Mouse (Mus musculus) embryonic facial prominence, embryonic 15.5 days (tissue): ENCODE results near the gene Gle1. TPM values are rescaled to one million over a fixed set of nuclear protein-coding genes. Genes with fewer than 3 reads are reported as not detected.
A peak's percentile ranks its signal among the peaks of the same experiment; 100 is the strongest.

Source experiments
- ATAC-seq: fragments of 200-750 bp; cut with Nextera tagmentation; 2 replicates; pipeline ENCODE4 v1.8.0; 2017; ENCODE audit warnings: low read depth, moderate TSS enrichment; ENCODE audit not compliant: insufficient number of reproducible peaks, low FRiP score, low TSS enrichment
- H3K27ac ChIP-seq: fragments of 300-500 bp; sonication (generic); replicated peaks from 2 replicates; pipeline ENCODE4 v1.5.1; 2015; ENCODE audit warnings: mild to moderate bottlenecking, inconsistent platforms
- H3K27me3 ChIP-seq: fragments of 300-500 bp; sonication (generic); 2 replicates; pipeline ENCODE4 v1.6.1; 2015; ENCODE audit warnings: inconsistent platforms
- H3K36me3 ChIP-seq: fragments of 300-500 bp; sonication (generic); 2 replicates; pipeline ENCODE4 v1.6.1; 2015; ENCODE audit warnings: mild to moderate bottlenecking, inconsistent platforms
- H3K4me1 ChIP-seq: fragments of 300-500 bp; sonication (generic); 2 replicates; pipeline ENCODE4 v1.6.1; 2015; ENCODE audit warnings: inconsistent platforms
- H3K4me2 ChIP-seq: fragments of 300-500 bp; sonication (generic); replicated peaks from 2 replicates; pipeline ENCODE4 v1.6.1; 2015; ENCODE audit warnings: mild to moderate bottlenecking, inconsistent platforms
- H3K4me3 ChIP-seq: fragments of 300-500 bp; sonication (generic); replicated peaks from 2 replicates; pipeline ENCODE4 v1.5.1; 2015; ENCODE audit warnings: mild to moderate bottlenecking, inconsistent platforms
- H3K9ac ChIP-seq: fragments of 300-500 bp; sonication (generic); 2 replicates; pipeline ENCODE4 v1.6.1; 2015; ENCODE audit warnings: inconsistent platforms
- H3K9me3 ChIP-seq: fragments of 300-500 bp; sonication (generic); replicated peaks from 2 replicates; pipeline ENCODE4 v1.6.1; 2016; ENCODE audit warnings: inconsistent platforms
- WGBS: fragments of 180-500 bp; shearing (Covaris S2); methylation state at CpG from one replicate; pipeline ENCODE4 v1.1.7; 2015; 5-methylcytosine and 5-hydroxymethylcytosine counted together
- polyA plus RNA-seq: library from polyadenylated mRNA; unstranded; fragments of >200 nt; fragmentation: Nextera tagmentation; extraction: Ambion mirVana; gene quantifications from 2 replicates; pipeline ENCODE4 v1.2.1, GENCODE M21; 2015

Gene Gle1
- polyA plus RNA-seq, 1 experiment from 2014 or later: 63.5 TPM

DNA sequence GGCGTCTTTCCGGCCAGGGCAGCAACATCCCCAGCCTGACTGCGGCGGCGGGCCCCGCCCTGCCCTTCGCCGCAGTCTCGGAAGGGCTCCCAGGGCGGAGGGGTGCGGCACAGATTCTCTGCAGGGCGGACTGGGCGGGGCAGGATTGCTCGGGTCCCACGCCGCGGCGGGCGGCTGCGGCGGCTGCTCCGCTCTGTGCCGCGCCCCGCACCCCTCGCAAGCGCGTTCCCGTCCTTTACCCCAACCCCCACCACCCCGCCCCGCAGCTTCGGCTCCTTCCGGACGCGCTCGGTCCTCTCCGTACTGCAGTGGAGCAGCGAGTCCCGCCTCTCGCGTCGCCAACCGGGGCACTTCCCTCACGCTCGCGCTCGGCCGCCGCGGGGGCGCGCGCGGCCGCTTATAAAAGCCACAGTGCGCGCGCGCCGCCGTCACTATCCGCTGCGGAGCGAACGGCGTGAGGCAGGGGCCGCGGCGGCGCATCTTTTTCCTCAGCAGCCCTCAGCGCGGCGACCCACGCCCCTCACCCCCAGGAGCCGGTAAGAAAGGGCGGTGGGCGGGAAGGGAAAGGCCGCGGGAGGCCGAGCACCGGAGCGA is 30.1 kb downstream of the Gle1 start, which contains the start of gene Sptan1:
Gene Sptan1 (plus strand): TSS at position 311 of the 594 bp plus-strand sequence.
- peak; percentile 100 for ATAC-seq
- whole genome bisulfite sequencing: under 1% methylated on average over 81 of the region's 82 CpGs
- H3K9me3 ChIP-seq: no peaks in the 10 kb centered on the region
- peak within 1 kb of the TSS; percentile 80 for H3K4me3 ChIP-seq
- peak within 1 kb of the TSS; percentile 65 for H3K4me2 ChIP-seq
- H3K9ac ChIP-seq: peak within 1 kb of the TSS; percentile 79
- peaks cover under 1% of the 10 kb centered on the region; the same call in 1 of the 2 replicates for H3K36me3 ChIP-seq
- H3K27me3 ChIP-seq: no peaks in the 10 kb centered on the region
- H3K4me1 ChIP-seq: peaks cover 43% of the 10 kb centered on the region
- peak within 1 kb of the TSS; percentile 92 for H3K27ac ChIP-seq

GRCm38 (mm10) chr2:29965906-29966305 is 30.7 kb downstream of the Gle1 start:
- Histone ChIP-seq H3K9ac (peak overlapping the region; percentile 79), H3K4me1 (peaks cover 43% of the 10 kb centered on the region), H3K27ac (peak overlapping the region; percentile 92), H3K9me3 (no peaks in the 10 kb centered on the region), H3K27me3 (no peaks in the 10 kb centered on the region), H3K36me3 (no peaks in the 10 kb centered on the region), H3K4me2 (peak overlapping the region; percentile 65), H3K4me3 (peak overlapping the region; percentile 80)
- WGBS: under 1% methylated on average over 41 of the region's 41 CpGs
- peak; percentile 29 for ATAC-seq

DNA sequence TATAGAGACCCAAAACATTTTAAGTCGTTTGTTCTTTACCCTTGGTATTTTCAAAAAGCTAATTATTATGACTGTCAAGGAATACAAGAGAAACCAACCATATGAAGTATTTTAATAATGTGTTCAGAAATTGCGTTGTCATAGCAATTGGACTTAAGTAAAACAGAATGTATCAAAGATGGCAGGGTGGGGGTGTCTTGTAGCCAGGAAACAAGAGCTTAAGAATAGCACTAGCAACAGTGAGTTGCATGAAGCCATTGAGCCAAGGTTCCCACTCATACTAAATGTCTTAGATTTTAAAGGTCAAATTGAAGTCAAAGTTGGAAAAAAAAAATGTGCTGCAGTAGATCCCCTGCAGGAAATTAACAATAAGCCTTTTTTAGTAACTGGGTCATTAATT is 31.6 kb downstream of the Gle1 start:
- Histone ChIP-seq H3K9me3 (no peaks in the 10 kb centered on the region), H3K4me3 (peak overlapping the region; percentile 80), H3K27me3 (no peaks in the 10 kb centered on the region), H3K36me3 (no peaks in the 10 kb centered on the region), H3K4me2 (peak overlapping the region; percentile 65), H3K27ac (no peak overlapping the region), H3K9ac (no peak overlapping the region), H3K4me1 (peaks cover 43% of the 10 kb centered on the region)
- ATAC-seq: no peak
- 48% methylated on average over 2 of the region's 2 CpGs for WGBS

DNA sequence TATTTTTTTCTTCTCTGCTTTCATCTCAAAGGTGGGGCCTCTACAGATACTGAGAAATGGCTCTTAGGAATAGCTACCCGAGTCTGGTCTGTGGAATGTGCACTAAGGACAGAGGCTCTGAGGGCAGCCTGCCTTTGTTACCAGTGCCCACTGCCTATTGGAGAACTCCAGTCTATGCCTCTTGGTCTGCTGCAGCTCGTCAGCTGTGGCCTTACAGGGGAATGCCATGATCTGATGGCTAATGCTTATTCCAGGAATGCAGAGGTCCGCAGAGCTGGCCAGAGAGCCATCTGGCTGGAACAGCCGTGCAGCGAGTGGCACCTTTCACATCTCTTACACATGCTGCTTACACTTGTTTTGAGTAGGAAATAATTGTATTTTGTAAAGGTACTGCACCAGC is 32.5 kb downstream of the Gle1 start:
- Histone ChIP-seq H3K9me3 (no peaks in the 10 kb centered on the region), H3K4me1 (peaks cover 48% of the 10 kb centered on the region), H3K27ac (no peak overlapping the region), H3K4me3 (peak overlapping the region; percentile 80; the same call in 1 of the 2 replicates), H3K27me3 (no peaks in the 10 kb centered on the region), H3K4me2 (peak overlapping the region; percentile 65), H3K36me3 (no peaks in the 10 kb centered on the region), H3K9ac (no peak overlapping the region)
- 56% methylated on average over 5 of the region's 5 CpGs for WGBS
- ATAC-seq: no peak

DNA sequence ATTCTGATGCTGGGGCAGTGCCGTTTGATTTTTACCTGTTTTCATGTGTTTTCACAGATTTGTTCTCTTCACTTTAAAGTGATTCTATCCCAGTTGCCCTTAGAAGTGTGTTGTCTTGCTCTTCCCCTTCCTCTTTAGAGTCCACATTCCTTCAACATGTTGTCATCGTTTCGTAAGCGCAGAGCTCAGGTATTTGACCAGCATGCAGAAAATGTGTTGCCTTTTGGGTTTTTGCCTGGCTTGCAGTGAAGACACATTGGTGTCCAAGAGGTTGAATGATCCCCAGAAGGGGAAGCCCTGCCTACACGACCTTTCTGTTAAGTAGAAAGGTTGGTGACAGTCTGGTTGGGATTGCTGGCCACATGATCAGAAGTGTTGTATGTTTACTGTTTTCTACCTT is 33.4 kb downstream of the Gle1 start:
- no peaks in the 10 kb centered on the region for H3K36me3 ChIP-seq
- no peak overlapping the region for H3K27ac ChIP-seq
- H3K9ac ChIP-seq: no peak overlapping the region
- H3K9me3 ChIP-seq: no peaks in the 10 kb centered on the region
- no peak for ATAC-seq
- no peaks in the 10 kb centered on the region for H3K27me3 ChIP-seq
- 61% methylated on average over 5 of the region's 5 CpGs for WGBS
- no peak overlapping the region for H3K4me2 ChIP-seq
- peaks cover 43% of the 10 kb centered on the region for H3K4me1 ChIP-seq
- H3K4me3 ChIP-seq: no peak overlapping the region

DNA sequence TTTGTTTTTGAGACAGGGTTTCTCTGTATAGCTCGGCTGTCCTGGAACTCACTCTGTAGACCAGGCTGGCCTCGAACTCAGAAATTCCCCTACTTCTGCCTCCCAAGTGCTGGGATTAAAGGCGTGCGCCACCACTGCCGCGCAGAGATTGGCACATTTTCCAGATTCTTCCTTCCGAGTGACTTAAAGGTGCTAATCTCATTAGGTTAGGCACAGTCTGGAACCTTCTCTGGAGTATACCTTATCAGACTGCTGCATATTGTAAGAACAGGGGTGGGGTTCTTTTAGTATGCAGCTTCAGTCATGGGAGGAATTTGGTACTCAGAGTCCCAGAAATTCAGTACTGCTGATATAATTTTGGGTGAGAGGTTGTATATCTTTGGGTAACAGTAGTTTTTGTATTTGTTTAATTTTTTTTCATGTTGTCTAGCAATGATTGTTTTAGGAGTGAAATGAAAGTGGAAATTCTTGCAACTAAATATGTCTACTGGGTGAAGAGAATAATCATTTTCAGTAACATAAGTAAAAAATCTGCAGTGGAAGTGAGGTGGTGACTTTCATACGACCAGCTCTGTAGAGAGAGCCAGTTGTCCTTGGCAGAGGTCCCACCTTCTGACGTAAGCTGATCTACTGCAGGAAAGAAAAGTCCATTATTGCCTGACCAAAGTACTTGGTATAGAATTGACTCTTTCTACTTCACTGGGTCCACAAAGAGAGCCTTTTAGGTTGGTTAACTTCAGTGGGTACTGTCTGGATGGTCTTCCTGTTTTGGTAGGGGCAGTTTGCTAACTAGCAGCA is 36.8 kb downstream of the Gle1 start:
- ATAC-seq: peak; percentile 43; the same call in 1 of the 2 replicates
- 65% methylated on average over 9 of the region's 9 CpGs for WGBS
- Histone ChIP-seq H3K36me3 (peaks cover 7% of the 10 kb centered on the region; the same call in 1 of the 2 replicates), H3K9me3 (no peaks in the 10 kb centered on the region), H3K4me3 (no peak overlapping the region), H3K27ac (0 out of 2 replicates have a peak overlapping the region, but pooled peaks have one; percentile 22), H3K9ac (no peak overlapping the region), H3K27me3 (no peaks in the 10 kb centered on the region), H3K4me1 (peaks cover 25% of the 10 kb centered on the region), H3K4me2 (no peak overlapping the region)

- Histone ChIP-seq H3K27me3 (no peaks in the 10 kb centered on the region), H3K4me3 (no peak overlapping the region), H3K27ac (no peak overlapping the region), H3K36me3 (peaks cover 11% of the 10 kb centered on the region; the same call in 1 of the 2 replicates), H3K4me2 (no peak overlapping the region), H3K4me1 (peaks cover 12% of the 10 kb centered on the region), H3K9me3 (no peaks in the 10 kb centered on the region), H3K9ac (no peak overlapping the region)
- no peak for ATAC-seq
- 13% methylated on average over 2 of the region's 2 CpGs for WGBS
Measured at GRCm38 (mm10) chr2:29973525-29973924, 38.3 kb downstream of the Gle1 start.

- no peak overlapping the region for H3K4me2 ChIP-seq
- H3K9ac ChIP-seq: no peak overlapping the region
- no peaks in the 10 kb centered on the region for H3K27me3 ChIP-seq
- H3K4me1 ChIP-seq: peaks cover 4% of the 10 kb centered on the region
- no peaks in the 10 kb centered on the region for H3K9me3 ChIP-seq
- H3K4me3 ChIP-seq: no peak overlapping the region
- no peak overlapping the region for H3K27ac ChIP-seq
- no peak for ATAC-seq
- H3K36me3 ChIP-seq: peaks cover 40% of the 10 kb centered on the region
Measured at GRCm38 (mm10) chr2:29977307-29977706, 42.1 kb downstream of the Gle1 start.

GRCm38 (mm10) chr2:29980661-29981060 is 45.4 kb downstream of the Gle1 start:
- Histone ChIP-seq H3K4me3 (no peak overlapping the region), H3K9me3 (no peaks in the 10 kb centered on the region), H3K4me1 (no peaks in the 10 kb centered on the region), H3K4me2 (no peak overlapping the region), H3K36me3 (peaks cover 71% of the 10 kb centered on the region), H3K27me3 (no peaks in the 10 kb centered on the region), H3K27ac (no peak overlapping the region), H3K9ac (no peak overlapping the region)
- WGBS: 93% methylated on average over 1 of the region's 1 CpGs
- no peak for ATAC-seq

DNA sequence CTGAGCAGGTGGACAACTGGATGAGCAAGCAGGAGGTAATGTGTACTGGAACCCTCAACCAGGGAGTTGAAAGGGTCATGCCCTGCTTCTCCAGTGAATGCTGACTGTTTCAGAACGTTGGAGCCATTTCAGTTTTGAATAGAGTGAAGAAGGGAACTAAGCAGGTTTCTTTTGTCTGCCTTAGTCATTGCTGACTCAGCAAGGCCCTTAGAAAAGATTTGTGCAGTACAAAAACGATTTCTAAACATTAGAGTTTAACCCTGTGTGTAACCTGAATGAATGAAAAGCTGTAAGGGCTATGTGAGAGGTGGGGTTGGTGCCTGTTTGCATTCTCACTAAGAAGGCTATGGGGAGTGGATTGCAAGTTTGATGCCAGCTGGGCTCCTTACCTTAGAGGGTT is 56.7 kb downstream of the Gle1 start:
- Histone ChIP-seq H3K27ac (no peak overlapping the region), H3K36me3 (peaks cover 98% of the 10 kb centered on the region), H3K4me1 (no peaks in the 10 kb centered on the region), H3K27me3 (no peaks in the 10 kb centered on the region), H3K9ac (no peak overlapping the region), H3K4me2 (no peak overlapping the region), H3K4me3 (no peak overlapping the region), H3K9me3 (no peaks in the 10 kb centered on the region)
- ATAC-seq: no peak
- WGBS: 52% methylated on average over 2 of the region's 2 CpGs

DNA sequence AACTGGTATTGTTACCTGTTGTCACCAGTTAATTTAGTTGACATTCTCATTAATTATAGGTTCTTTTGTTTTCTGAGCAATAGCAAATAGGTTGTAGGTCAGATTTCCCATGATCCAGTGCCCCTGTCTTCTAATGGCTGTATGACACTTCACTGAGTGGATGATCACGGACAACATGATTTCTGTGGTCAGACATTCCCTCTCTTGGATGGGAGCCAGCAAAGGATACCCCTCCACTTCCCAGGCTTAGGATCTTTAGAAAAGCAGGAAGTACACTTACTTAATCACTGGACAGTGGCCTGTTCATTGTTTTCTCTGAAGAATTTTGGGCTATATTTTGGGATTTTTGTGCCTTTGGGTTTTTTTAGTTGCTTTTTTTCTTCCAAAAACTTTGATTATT is 73.9 kb downstream of the Gle1 start:
- WGBS: 63% methylated on average over 1 of the region's 1 CpGs
- H3K4me2 ChIP-seq: no peak overlapping the region
- H3K27me3 ChIP-seq: no peaks in the 10 kb centered on the region
- H3K4me1 ChIP-seq: no peaks in the 10 kb centered on the region
- peaks cover 96% of the 10 kb centered on the region for H3K36me3 ChIP-seq
- ATAC-seq: no peak
- no peak overlapping the region for H3K4me3 ChIP-seq
- H3K9me3 ChIP-seq: no peaks in the 10 kb centered on the region
- no peak overlapping the region for H3K27ac ChIP-seq
- no peak overlapping the region for H3K9ac ChIP-seq
